Mouse (Mus musculus) lung, postnatal 25 days (tissue): ENCODE measurements around the gene Efna3.

Source experiments
- DNase-seq: peaks from one replicate; pipeline ENCODE4 v3.0.0; 2022; ENCODE audit warnings: low spot score

The Efna3 gene

GRCm38 (mm10) chr3:89322514-89323165 is at the start of gene Efna3:
Gene Efna3 (minus strand): TSS chr3:89322965.
- DNase-seq = no peak

GRCm38 (mm10) chr3:89367338-89367737 is 44.6 kb upstream of the Efna3 start:
- DNase-seq = no peak

DNA sequence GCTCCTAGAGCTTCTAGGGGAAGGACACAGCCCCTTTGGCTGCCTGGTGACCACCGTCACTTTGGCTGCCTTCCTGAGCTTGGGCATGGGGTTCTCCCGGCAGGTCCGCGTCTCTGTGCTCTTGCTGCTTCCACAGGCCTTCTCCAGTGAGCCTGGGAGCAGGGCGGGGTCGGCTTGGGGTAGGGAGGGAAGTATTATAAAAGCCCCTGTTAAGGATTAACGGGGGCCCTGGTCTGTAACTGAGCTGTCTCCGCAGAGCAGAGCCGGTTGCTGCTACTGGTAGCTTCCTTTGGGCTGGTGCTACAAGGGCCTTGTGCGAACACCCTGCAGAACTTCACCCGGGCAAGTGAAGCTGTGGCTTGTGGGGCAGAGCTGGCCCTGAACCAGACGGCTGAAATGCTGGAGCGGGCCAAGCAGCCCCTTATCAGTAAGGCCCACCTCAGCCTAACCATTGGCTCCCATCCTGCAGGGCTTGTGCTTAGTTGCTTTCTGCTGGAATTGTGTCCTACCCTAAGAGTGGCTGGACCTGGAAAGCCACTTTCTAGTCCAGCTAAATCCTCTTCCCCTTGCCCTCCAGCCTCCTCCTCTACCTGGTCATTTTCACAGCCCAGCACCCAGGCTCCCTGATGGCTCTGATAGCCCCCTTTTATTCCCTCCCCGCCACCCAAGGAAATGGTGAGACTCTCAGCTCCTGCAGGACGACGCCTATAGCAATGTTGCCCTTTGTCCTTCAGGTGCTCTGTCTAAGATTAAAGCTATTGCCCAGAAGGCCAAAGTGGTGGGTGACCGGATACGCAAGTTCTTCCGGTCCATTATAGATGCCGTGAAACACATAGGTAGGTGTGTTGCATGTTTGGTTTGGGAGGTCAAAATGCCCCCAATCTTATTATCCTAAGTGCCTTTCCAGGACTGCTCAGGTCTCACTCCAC is 43.0 kb upstream of the Efna3 start:
- no peak for DNase-seq

DNA sequence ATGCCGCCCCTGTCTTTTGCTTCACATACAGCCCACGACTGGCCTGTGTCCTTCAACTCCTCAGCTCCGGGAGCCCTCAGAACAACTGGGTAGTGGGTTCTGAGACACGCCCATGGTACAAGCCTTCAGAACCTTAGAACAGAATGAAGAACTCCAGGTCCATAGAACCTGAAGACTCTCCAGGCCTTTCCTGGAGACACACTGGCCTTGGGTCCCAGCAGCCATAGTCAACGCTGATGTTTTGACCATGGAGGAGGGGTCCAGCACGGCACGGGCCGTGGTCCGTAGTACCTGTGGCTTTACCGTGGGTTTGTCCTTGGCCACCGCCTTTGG is 42.4 kb upstream of the Efna3 start, which contains the start of gene Dcst1:
TSS of gene Dcst1 (minus strand) at position 101 of the 333 bp plus-strand sequence.
- DNase-seq = no peak

DNA sequence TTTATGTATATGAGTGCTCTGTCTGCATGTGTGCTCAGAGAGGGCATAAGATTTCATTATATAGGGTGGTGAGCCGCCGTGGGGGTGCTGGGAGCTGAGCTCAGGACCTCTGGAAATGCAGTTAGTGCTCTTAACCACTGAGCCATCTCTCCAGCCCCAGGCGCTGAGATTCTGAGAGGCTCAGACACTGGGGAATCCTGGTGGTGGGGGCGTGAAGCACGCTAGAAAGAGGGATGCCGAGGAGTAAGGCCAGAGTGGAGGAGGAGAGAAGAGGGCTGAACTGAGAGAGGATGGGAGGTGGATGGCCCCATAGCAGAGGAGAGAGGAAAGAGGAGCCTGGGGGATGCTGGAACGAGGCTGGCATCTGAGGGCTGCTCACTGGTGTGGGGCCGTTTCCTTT is 41.9 kb upstream of the Efna3 start:
- no peak for DNase-seq

DNA sequence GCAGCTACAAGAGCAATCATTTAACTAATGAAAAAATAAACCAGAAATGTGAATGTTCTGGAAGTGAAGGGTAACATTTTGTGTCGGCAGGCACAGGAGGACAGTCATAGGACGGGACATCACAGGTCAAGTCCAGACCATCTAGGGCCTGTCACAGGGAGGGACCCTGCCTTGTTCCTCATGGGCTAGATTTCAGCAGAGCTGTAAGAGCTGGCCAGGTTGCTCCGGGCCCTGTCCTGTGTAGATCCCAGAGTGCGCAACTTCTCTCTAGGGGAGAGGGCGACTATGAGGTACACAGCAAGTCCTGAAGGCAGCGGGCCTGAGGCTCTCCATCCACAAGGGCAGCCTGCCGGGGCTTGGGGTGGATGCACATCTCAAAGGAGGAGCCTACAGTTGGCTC is 38.9 kb upstream of the Efna3 start, which contains the start of gene Dcst2:
TSS of gene Dcst2 (plus strand) at position 301 of the 400 bp plus-strand sequence.
- DNase-seq = no peak

- no peak for DNase-seq
Observed at GRCm38 (mm10) chr3:89360237-89360636, 37.5 kb upstream of the Efna3 start.

DNA sequence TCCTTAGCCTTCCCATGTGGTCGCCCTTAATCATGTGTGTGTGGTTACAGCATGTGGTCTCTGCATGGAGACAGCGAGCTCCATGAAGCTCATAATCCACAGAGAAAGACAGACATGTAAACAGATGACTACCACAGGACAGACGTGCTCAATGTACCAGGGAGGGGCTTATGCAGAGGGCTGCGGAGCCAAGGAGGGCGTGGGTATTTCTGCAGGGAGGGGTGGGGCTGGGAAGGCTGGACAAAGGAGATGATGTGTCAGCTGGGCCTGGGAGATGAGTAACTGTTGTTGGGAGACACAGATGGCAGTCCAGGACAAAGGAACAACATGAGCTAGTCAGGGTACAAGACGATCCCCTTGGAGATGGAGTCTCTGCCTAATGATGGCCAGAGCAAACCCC is 36.9 kb upstream of the Efna3 start:
- DNase-seq = no peak

GRCm38 (mm10) chr3:89356029-89356428 is 33.3 kb upstream of the Efna3 start:
- DNase-seq = no peak

GRCm38 (mm10) chr3:89355512-89355902 is 32.7 kb upstream of the Efna3 start:
- DNase-seq = no peak

DNA sequence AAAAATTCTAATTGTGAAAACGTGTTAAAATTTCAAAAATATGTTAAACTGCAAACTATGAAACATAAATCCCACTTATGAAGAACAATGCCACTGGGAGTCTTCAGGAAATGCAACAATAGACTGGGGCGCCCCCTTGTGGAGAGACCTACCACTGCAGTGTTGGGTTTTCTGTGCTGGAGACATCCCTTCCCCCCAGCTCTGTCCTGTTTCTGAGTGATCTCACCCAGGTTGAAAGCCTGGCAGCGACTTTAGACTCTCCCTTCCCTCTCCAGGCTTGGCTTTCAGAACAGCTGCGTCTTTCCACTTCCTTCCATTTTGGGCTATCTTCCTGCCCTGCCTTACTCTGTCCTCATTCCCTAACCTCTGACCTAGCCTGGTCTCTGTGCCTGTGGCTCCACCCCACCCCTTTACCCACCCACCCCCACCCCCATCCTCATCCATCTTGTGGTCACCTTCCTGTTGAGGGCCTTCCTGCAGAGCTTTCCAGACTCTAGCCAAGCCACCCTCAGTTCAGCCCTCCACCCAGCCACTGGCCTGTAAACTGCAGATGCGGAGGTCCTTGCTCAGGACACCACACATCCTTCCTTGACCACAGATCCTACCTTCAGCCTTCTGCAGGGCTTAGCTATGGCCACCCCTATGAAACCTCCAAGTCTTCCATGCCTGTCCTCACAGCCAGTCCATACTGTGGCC is 32.2 kb upstream of the Efna3 start:
- peak; percentile 89 for DNase-seq

DNA sequence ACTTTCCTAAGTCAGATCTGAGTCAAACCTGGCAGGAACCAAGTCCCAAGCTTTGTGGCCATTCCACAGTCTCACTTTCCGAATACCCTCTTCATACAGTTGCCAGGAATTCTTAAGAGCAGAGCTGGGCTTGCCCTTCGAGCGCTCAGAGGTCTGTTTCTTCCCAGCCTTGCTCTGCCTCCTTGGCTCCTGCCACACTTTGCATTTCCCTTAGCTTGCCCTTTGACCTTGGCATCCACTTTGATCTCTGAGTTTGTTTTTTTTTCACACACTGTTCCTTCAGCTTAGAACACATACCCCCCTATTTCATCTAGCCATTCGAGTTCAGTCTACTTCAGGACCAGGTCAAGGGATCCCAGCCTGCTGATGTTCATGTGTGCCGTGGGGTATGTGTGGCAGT is 28.5 kb upstream of the Efna3 start:
- DNase-seq = peak; percentile 38

DNA sequence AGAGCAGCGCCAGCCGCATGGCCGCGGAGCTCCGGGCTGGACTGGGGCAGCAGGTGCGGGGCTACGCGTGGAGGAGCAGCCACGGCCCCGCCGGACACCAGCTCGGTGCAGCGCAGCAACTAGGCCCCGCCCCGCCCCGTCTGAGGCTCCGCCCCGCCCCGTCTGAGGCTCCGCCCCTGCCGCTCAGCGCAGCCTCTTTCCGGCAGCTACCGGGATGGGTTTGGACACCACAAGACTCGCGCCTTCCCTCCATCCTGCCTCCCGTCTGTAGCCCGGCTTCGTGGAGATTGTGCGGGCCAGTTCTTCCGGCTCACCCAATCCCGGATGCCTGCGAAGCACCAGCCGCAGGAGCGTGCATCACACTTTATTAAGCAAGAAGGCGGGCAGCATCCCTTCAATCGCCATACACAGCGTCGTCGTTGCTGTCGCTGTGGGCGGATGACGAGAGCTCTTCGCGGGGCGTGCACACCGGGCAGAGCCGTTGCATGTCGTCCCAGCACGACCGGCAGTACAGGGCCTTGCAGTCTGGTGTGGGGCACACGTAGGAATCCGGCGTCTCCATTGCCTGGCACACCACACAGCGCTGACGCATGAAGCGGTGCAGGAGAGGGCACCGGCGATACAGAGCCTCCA is 27.2 kb upstream of the Efna3 start, which contains the start of gene Adam15:
TSS of gene Adam15 (minus strand) at position 128 of the 633 bp plus-strand sequence.
- DNase-seq = peak; percentile 89

- peak; percentile 84 for DNase-seq
Observed at GRCm38 (mm10) chr3:89348911-89349868, 26.4 kb upstream of the Efna3 start.

DNA sequence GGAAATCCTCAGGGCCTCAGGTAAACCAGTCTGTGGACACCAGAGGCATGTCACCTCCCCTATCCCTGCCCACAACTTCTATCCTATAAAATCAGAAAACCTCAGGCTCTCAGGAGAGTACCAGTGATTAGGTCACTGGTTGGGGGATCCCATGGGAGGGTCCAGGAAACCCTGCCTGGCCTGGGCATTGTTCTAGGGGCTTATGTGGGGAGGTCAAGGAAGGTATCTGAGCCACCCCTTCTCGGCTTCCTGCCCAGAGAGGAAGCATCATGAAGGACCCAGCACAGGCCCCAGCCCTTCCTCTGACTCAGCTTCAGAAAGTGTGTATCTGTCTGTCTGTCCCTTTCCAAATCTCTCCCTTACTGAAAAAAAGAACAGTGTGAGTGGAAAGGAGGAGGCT is 25.2 kb upstream of the Efna3 start:
- DNase-seq = no peak

- DNase-seq = no peak
Observed at GRCm38 (mm10) chr3:89346815-89347540, 24.2 kb upstream of the Efna3 start.

GRCm38 (mm10) chr3:89343279-89343678 is 20.5 kb upstream of the Efna3 start:
- no peak for DNase-seq

DNA sequence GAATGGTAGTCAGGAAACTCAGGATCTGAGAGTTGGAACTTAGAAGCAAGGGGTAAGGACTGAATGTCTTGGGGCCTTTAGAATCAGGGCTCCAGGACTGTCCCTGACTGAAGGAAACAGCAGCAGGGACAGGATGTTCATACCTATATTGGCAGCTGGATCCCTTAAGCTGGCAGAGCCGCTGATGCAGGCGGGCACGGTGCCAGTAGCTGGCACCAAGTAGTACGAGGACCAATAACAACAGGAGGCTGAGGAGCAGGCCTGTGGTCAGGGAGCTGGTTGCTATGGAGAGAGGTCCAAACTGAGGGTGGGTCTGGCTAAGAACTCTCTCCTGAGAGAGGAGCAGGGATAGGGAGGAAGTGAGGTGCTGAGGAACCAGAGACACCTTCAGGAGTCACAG is 19.0 kb upstream of the Efna3 start:
- DNase-seq = no peak

- DNase-seq = peak; percentile 77
Observed at GRCm38 (mm10) chr3:89340465-89340864, 17.7 kb upstream of the Efna3 start.

- DNase-seq = peak; percentile 63
Observed at GRCm38 (mm10) chr3:89339416-89339815, 16.7 kb upstream of the Efna3 start.
